Mouse (Mus musculus): ENCODE measurements at regions not wholly inside any gene's neighbourhood (a gene's known extent, or its start where the extent isn't known, plus 50 kb on each side); places are given as distances from the start of the nearest gene placed in this dataset.

- TF ChIP-seq CTCF (IDR thresholded peaks at IDR 0.05) = no peak
- TF ChIP-seq EP300 (IDR thresholded peaks at IDR 0.05) = no peak
Observed at GRCm38 (mm10) chr8:97308304-97308703, 1420.0 kb upstream of the Got2 start.
